Mouse (Mus musculus) 3T3-L1 (cell line): ENCODE measurements around the gene Psmb5.

Experiments
- DNase-seq: peaks from one replicate; pipeline ENCODE4 v3.0.0-alpha.2; 2015; ENCODE audit warnings: low read depth, low spot score

Gene Psmb5

DNA sequence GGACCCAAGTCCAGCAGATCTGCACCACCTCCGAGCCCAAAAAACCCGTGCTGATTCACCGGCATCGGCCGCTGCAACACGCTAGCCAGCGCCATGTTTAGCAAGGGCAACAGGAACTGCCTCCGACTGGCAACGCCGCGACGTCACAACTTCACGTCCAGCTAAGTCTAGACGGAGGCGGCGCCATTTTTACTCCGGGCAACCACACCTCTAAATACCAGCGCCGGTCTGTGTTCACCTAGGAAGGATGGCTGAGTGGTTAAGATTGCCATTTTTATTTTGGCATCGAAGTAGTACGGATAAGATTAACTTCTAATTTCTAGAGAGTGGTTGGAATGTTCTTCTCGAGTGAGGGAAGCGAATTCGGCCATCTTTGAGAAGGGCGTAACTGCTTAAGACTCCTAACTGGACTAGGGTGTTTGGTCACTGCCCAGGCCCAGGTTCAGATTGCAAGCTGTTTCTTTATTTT is at the start of gene Psmb5:
Gene Psmb5, minus strand, starts transcription at position 126 of the 469 bp plus-strand sequence.
- DNase-seq = peak; percentile 88

GRCm38 (mm10) chr14:54664477-54665222 is 46.8 kb upstream of the Psmb5 start:
- no peak for DNase-seq

DNA sequence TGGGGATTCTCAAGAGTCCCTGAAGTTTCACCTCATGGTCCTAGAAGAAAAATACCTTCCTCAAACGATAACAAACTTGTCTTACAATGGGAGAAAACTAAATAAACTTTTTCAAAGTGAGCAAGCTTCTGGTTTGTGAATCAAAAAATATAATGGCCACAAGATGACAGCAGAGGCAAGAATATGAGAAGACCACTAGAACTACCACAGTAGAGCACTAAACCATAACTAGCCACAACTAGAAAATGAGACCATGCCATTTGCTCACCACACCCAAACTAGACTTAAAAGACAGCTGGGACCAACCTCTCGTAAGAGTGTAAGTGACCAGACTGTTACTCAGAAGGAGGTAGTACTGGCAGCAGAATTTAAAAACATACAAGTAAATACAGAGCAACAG is 42.2 kb upstream of the Psmb5 start:
- DNase-seq = peak; percentile 79

- peak; percentile 86 for DNase-seq
Measured at GRCm38 (mm10) chr14:54653496-54653895, 35.7 kb upstream of the Psmb5 start.

DNA sequence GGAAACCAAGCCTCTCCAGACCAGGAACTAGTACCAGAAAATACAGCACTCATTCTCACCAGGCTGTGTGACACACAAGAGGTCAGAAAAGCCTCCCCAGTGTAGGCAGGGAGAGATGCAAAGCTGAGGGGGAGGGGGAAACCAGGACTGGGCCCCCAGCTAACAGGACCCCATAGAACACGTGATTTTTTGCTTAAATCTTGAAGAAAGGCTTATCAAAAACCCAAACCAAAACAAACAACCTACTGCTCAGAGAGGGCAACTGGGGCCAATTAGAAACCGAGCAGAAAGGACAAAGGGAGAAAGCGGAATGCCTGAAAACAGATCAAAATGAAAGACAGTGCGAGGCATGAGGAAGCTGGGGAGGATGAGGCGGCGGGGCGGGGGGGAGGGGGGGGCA is 35.0 kb upstream of the Psmb5 start:
- no peak for DNase-seq

GRCm38 (mm10) chr14:54651556-54651955 is 33.7 kb upstream of the Psmb5 start:
- no peak for DNase-seq

DNA sequence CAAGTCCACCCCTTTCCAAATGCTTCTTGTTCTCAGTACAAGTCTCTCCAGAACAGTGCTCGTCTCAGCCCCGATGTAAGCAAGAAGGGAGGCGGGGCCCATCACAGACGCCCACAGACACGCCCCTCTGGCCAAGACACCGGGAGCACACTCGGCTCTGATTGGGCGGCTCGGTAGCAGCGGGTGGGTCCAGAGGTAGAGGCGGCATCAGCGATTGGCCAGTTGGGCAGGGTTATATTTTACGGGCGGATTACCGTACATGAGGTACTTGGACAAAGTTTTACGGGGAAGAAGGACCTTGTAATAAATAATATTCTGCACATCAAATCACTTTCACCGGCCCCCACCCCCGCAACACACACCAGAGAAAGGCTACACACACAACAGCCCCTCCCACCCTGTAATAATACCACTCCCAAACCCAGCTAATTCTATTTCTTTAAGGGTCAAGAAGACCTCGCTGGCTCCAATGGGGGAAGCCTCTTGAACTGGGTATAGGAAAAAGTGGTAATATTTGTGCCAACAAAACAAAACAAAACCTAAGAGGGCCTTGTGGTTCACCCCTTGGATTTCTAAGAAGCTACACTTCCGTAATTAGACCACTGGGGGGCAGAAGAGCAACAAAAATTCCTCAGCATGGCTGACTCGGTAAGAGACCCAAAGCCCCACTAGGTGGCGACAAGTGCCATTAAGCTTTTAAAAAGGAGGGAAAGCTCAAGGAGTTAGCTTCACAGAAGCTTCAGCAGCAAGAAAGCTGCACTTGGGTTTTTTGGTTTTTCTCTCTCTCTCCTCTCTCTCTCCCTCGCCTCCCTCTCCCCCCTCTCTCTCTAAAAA is 33.0 kb upstream of the Psmb5 start:
- DNase-seq = peak; percentile 93

GRCm38 (mm10) chr14:54647900-54648299 is 30.1 kb upstream of the Psmb5 start:
- DNase-seq = no peak

- no peak for DNase-seq
Measured at GRCm38 (mm10) chr14:54646898-54647636, 29.2 kb upstream of the Psmb5 start.

GRCm38 (mm10) chr14:54646455-54646854 is 28.6 kb upstream of the Psmb5 start:
- no peak for DNase-seq

DNA sequence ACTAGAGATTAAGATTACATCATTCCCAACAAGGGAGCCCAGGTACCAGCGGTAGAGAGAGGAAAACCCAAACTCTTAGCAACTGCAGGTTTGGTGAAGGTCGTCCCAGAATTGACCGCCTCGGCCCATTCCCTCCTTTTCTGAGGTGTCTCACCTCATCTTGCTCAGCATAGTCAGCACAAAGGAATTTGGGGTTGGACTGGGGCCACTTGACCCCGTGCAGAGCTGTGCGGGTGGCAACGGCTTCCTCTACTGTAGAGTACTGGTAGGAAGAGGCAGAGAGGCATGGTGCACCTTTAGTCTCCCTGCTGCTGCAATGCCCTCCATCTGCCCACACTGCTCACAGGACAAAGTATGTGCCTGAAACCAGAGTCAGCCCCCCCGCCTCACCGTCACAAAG is 26.5 kb upstream of the Psmb5 start:
- DNase-seq = no peak

DNA sequence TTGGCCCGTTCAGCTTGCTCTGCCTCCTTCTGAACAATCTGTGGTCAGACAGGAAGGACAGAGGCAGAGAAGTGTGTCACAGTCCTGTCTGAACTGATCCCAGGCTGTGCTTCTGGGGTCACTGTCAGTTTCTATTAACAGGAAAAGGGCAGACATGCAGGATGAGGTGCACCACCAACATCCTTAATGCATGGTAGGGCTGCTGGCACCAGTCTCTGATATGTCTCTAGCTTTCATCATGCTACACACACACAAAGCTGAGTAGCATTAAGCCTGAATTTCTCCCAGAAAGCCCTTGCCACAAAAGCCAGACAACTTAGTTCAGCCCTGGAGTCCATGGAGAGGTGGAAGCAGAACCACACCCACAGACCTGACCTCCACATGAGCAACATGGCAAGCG is 25.2 kb upstream of the Psmb5 start:
- DNase-seq = peak; percentile 47

DNA sequence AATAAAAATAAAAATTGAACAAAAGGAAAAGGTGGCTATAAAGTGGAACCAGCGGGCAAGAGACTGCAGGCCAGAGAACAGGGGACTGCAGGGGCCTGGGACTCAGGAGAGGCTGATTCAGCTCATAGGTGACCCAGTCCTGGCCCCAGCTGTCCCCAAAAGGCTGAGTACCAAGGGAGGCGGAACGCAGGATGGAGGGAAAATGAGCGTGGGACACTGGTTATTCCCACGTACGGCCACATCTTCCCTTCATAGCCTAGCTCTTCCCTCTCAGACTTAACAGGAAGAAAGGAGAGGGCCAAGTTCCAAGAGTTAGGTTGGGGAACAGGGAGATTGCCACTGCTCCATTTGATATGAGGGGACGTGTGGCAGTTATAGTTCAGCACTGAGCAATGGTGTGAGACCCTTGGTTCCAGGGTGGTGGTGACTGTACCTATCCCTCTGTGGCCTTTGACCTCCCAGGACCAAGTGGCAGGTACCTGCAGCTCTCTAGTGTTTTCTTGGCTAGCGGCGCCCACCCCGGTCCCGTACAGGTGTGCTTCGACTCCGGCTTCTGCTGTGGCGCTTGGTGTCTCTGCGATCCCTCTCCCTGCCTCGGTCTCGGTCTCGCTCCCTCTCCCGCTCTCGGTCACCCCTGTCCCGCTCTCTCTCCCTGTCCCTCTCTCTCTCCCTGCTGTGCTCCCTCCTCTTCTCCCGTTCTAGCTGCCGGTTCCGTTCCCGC is 24.6 kb upstream of the Psmb5 start:
- DNase-seq = no peak

DNA sequence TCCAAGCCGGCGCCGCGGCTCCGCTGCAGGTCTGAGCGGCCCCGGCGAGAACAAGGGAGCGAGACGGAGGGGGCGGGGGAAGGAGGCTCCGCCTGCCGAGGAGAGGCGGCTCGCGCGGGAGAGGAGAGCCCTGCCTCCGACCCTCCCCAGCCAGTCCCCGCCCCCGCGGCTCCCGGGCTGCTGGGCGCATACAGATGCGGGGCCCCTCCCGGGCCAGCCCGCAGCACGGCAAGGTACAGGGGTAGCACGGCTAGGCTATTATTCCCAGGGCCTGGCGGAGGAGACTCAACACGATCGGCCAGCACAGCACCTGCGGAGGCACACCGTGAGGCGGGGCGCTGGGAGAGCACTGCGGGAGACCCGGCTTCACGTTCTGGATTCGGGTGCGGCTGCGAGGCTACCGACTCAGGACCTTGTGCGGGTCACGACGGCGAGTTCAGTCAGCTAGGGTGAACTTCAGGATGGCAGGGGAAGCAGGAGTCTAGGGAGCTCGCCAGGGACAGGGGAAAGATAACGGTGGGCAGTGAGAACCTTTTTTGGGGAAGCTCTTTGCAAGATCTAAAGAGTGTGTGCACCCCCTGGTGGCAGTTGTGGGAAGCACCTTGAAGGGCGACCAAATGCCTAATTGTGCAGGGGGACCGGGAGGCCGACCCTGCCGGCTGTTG is 23.6 kb upstream of the Psmb5 start, which contains the start of gene Cdh24:
Gene Cdh24, minus strand, starts transcription at position 60 of the 665 bp plus-strand sequence.
- peak; percentile 81 for DNase-seq

DNA sequence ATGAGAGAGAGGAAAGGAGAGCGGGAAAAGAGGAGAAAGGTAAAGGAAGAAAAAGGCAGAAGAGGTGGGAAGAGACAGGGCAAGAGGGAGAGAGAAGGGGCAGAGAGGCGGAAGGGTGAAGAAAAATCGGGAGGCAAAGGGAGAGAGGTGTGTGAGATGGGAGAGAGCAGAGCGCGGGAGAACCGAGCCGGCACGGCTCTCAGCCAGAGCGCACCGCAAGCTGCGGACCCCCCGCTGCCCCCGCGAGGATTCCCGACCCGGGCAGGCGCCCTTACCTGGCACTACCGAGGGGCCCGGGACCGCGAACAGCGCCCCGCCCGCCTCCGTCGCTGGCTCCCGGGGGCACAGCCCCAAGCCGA is 23.1 kb upstream of the Psmb5 start, which contains the start of gene Gm17606:
Gene Gm17606, plus strand, starts transcription at position 7 of the 359 bp plus-strand sequence.
- no peak for DNase-seq

DNA sequence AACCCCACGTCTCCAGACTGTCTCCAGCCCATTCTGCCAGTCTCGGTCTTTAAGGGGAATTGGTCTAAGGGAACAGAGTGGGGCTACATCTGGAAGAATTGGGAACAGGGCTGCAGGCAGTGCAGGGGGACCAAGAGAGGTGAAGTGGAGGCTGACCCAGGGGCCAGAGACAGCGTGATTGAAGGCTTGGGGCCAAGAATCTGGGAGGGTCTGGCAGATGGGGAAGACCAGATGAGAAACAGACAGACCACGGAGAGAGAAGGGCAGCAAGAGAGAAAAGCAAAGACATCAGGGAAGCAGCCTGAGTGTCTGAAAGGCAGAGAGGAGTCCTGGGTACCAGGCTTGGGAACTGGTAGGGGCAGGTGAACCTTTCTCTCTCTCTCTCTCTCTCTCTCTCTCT is 22.3 kb upstream of the Psmb5 start:
- DNase-seq = no peak

DNA sequence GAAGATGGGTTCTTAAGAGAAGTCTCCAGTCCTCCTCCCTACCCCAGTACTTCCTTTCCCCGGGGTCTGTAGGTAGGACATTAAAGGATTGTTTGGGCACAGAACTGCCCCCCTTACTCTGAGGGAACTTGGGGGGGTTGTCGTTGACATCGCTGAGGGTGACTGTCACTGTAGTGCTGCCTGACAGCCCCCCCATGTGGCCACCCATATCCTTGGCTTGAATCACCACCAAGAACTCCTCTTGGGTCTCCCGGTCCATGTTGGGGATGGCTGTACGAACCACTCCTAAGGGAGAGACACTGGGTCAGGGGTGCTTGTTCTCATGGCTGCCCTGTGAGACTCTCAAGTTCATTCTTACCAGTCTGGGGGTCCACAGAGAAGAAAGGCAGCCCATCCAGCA is 20.4 kb upstream of the Psmb5 start:
- no peak for DNase-seq

- peak; percentile 36 for DNase-seq
Measured at GRCm38 (mm10) chr14:54636954-54637353, 19.1 kb upstream of the Psmb5 start.

- DNase-seq = peak; percentile 45
Measured at GRCm38 (mm10) chr14:54634182-54634581, 16.4 kb upstream of the Psmb5 start.

GRCm38 (mm10) chr14:54632252-54632651 is 14.4 kb upstream of the Psmb5 start:
- DNase-seq = no peak

GRCm38 (mm10) chr14:54631240-54631599 is 13.4 kb upstream of the Psmb5 start:
- DNase-seq = no peak
